Mouse (Mus musculus) kidney, postnatal 0 days (tissue): ENCODE measurements at regions not wholly inside any gene's neighbourhood (a gene's known extent, or its start where the extent isn't known, plus 50 kb on each side); places are given as distances from the start of the nearest gene placed in this dataset.
A peak's percentile ranks its signal among the peaks of the same experiment; 100 is the strongest.

Source experiments
- ATAC-seq: fragments of 200-750 bp; cut with Nextera tagmentation; replicated peaks from 2 replicates; pipeline ENCODE4 v1.8.0; 2017; ENCODE audit warnings: low read depth, moderate number of reproducible peaks, moderate TSS enrichment, moderate library complexity; ENCODE audit not compliant: low FRiP score
- DNase-seq: peaks from one replicate; pipeline ENCODE4 v3.0.0-alpha.2; 2016; ENCODE audit warnings: low spot score
- H3K27ac ChIP-seq: fragments of 300-500 bp; sonication (generic); 2 replicates; pipeline ENCODE4 v1.5.1; 2014; ENCODE audit warnings: mild to moderate bottlenecking
- H3K27me3 ChIP-seq: fragments of 300-500 bp; sonication (generic); 2 replicates; pipeline ENCODE4 v1.6.1; 2014; ENCODE audit warnings: low read length, mixed read lengths; ENCODE audit not compliant: insufficient read depth
- H3K36me3 ChIP-seq: fragments of 300-500 bp; sonication (generic); 2 replicates; pipeline ENCODE4 v1.6.1; 2014; ENCODE audit warnings: low read length, mixed read lengths; ENCODE audit not compliant: insufficient read depth
- H3K4me1 ChIP-seq: fragments of 300-500 bp; sonication (generic); replicated peaks from 2 replicates; pipeline ENCODE4 v1.6.1; 2014; ENCODE audit warnings: antibody characterized with exemption, low read length, mixed read lengths; ENCODE audit not compliant: insufficient read depth
- H3K4me2 ChIP-seq: fragments of 300-500 bp; sonication (generic); 2 replicates; pipeline ENCODE4 v1.6.1; 2014; ENCODE audit warnings: mild to moderate bottlenecking, low read length, moderate library complexity, mixed read lengths
- H3K4me3 ChIP-seq: fragments of 300-500 bp; sonication (generic); replicated peaks from 2 replicates; pipeline ENCODE4 v1.5.1; 2014; ENCODE audit warnings: low read depth, low read length
- H3K9ac ChIP-seq: fragments of 300-500 bp; sonication (generic); 2 replicates; pipeline ENCODE4 v1.6.1; 2014; ENCODE audit warnings: low read depth, low read length
- H3K9me3 ChIP-seq: fragments of 300-500 bp; sonication (generic); replicated peaks from 2 replicates; pipeline ENCODE4 v1.6.1; 2016; ENCODE audit warnings: low read length, inconsistent platforms, mixed read lengths
- CTCF ChIP-seq: IDR thresholded peaks from 2 replicates; pipeline ENCODE4 v1.5.1; 2016; ENCODE audit warnings: antibody characterized with exemption, low read depth, mild to moderate bottlenecking, moderate library complexity
- WGBS: fragments of 180-500 bp; shearing (Covaris S2); extraction: QIAGEN DNeasy Blood & Tissue Kit; methylation state at CpG from one replicate; pipeline ENCODE4 v1.1.7; 2014; 5-methylcytosine and 5-hydroxymethylcytosine counted together

DNA sequence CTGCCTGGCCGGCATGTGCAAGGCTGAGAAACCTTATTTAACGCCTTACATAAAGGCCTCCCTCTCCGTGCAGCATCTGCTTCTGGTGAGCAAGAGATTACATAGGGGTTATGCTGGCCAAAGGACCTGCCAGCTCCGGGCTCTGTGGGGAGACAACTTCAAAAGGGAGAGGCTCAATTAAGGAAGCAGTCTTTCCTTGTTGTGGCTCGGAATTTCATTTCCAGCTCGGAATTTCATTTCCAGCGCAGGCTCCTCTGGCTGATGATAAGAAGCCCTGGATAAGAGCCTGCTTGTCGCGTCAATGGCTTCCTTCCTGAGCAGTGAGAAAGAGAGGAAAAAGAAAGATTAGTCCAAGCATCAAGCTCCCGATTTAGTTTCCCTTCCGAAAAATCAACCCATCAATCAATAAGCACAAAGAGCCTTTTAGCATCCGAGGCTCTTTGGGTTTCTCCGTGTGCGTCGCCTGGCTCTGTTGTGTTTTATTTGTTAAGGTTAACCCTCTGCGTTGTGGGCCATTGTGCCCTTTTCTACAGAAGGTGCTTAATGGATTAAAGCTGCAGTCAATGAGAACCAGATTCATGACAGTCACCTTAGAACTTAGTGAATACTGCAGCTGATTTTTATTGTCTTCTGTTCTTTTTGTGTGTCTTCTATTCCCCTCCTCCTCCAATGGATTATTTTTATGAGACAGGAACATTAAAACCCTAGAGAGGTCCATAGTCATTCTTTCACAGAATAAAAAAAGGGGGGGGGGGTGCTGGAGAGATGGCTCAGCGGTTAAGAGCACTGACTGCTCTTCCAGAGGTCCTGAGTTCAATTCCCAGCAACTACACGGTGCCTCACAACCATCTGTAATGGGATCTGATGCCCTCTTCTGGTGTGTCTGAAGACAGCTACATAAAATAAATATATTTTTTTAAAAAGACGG lies 218.3 kb downstream of the Myo1b start:
- peak overlapping the region; percentile 39 for H3K4me2 ChIP-seq
- H3K36me3 ChIP-seq, result no peaks in the 10 kb centered on the region
- H3K9ac ChIP-seq, result no peak overlapping the region
- no peaks in the 10 kb centered on the region for H3K27me3 ChIP-seq
- DNase-seq, result peak; percentile 47
- WGBS, result 18% methylated on average over 19 of the region's 19 CpGs
- TF ChIP-seq CTCF, result no peak
- no peaks in the 10 kb centered on the region for H3K4me1 ChIP-seq
- no peaks in the 10 kb centered on the region for H3K9me3 ChIP-seq
- ATAC-seq, result no peak
- H3K27ac ChIP-seq, result no peak overlapping the region
- H3K4me3 ChIP-seq, result no peak overlapping the region

DNA sequence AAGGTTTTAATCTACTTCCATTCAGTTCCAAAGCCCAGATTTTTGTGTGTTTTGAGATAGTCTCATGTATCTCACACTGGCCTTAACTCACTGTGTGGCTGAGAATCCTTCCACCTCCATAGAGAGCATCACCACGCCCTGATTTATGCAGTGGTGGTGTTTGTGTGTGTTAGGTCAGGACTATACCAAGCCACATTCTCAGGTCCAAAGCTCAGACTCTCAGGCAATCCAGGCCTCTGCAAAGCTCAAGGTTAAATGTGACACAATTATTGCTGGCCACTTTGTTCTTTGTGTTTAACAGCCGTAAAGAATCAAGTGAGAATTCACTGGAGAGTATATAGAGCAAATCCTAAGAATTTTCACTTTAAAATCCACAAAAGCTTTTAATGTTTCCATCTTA lies 218.2 kb upstream of the Nabp1 start:
- TF ChIP-seq CTCF, result no peak
- 59% methylated on average over 2 of the region's 2 CpGs for WGBS

GRCm38 (mm10) chr1:51690878-51691277 lies 212.7 kb upstream of the Nabp1 start:
- Histone ChIP-seq H3K27me3 (no peaks in the 10 kb centered on the region), H3K9me3 (no peaks in the 10 kb centered on the region), H3K4me2 (no peak overlapping the region), H3K4me1 (no peaks in the 10 kb centered on the region), H3K36me3 (no peaks in the 10 kb centered on the region), H3K4me3 (no peak overlapping the region), H3K27ac (no peak overlapping the region), H3K9ac (no peak overlapping the region)
- DNase-seq (no peak), ATAC-seq (no peak)
- WGBS, result 91% methylated on average over 10 of the region's 10 CpGs
- TF ChIP-seq CTCF, result no peak

More for the DNA sequence above, 218.2 kb upstream of the Nabp1 start:
- H3K9ac ChIP-seq, result no peak overlapping the region
- no peaks in the 10 kb centered on the region for H3K9me3 ChIP-seq
- no peaks in the 10 kb centered on the region for H3K36me3 ChIP-seq
- H3K4me2 ChIP-seq, result no peak overlapping the region
- H3K27ac ChIP-seq, result no peak overlapping the region
- ATAC-seq, result no peak
- H3K4me1 ChIP-seq, result no peaks in the 10 kb centered on the region
- no peaks in the 10 kb centered on the region for H3K27me3 ChIP-seq
- no peak for DNase-seq
- no peak overlapping the region for H3K4me3 ChIP-seq

GRCm38 (mm10) chr1:51689461-51690223 lies 211.4 kb upstream of the Nabp1 start:
- Histone ChIP-seq H3K4me3 (no peak overlapping the region), H3K36me3 (no peaks in the 10 kb centered on the region), H3K9ac (no peak overlapping the region), H3K4me1 (no peaks in the 10 kb centered on the region), H3K4me2 (no peak overlapping the region), H3K27ac (no peak overlapping the region), H3K9me3 (no peaks in the 10 kb centered on the region), H3K27me3 (no peaks in the 10 kb centered on the region)
- WGBS, result 72% methylated on average over 9 of the region's 9 CpGs
- peak; percentile 39; the same call in 1 of the 2 replicates for TF ChIP-seq CTCF
- DNase-seq (peak; percentile 72), ATAC-seq (no peak)

DNA sequence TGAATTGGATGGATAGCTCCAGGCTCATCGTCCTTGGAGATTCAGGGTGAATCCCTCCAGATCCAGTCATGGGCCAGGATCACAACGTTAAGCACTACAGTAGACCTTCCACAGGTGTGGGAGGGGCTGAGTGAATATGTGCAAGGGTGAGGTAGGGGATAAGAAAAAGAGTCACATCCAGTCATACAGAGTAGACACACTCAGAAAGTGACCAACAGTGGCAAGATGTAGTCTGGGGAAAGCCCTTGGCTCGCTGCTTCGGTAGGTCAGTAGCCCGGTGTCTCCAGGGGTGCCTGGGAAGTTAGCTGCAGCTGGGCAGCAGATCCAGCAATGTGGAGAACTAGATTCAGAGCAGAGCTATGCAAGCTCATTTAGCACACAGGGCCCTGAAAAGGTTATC lies 210.7 kb upstream of the Nabp1 start:
- H3K4me3 ChIP-seq, result no peak overlapping the region
- H3K9me3 ChIP-seq, result no peaks in the 10 kb centered on the region
- no peaks in the 10 kb centered on the region for H3K27me3 ChIP-seq
- DNase-seq (no peak), ATAC-seq (no peak)
- no peaks in the 10 kb centered on the region for H3K4me1 ChIP-seq
- no peak for TF ChIP-seq CTCF
- no peaks in the 10 kb centered on the region for H3K36me3 ChIP-seq
- 83% methylated on average over 5 of the region's 5 CpGs for WGBS
- no peak overlapping the region for H3K9ac ChIP-seq
- no peak overlapping the region for H3K27ac ChIP-seq
- no peak overlapping the region for H3K4me2 ChIP-seq

- Histone ChIP-seq H3K27me3 (no peaks in the 10 kb centered on the region), H3K9me3 (no peaks in the 10 kb centered on the region), H3K4me2 (no peak overlapping the region), H3K9ac (no peak overlapping the region), H3K4me1 (no peaks in the 10 kb centered on the region), H3K4me3 (no peak overlapping the region), H3K36me3 (no peaks in the 10 kb centered on the region), H3K27ac (no peak overlapping the region)
- no peak for TF ChIP-seq CTCF
- ATAC-seq (no peak), DNase-seq (no peak)
- 35% methylated on average over 1 of the region's 1 CpGs for WGBS
Measured at GRCm38 (mm10) chr1:51688224-51688545, 210.0 kb upstream of the Nabp1 start.
